Mouse (Mus musculus): ENCODE data around the gene Sel1l2.

Gene Sel1l2

DNA sequence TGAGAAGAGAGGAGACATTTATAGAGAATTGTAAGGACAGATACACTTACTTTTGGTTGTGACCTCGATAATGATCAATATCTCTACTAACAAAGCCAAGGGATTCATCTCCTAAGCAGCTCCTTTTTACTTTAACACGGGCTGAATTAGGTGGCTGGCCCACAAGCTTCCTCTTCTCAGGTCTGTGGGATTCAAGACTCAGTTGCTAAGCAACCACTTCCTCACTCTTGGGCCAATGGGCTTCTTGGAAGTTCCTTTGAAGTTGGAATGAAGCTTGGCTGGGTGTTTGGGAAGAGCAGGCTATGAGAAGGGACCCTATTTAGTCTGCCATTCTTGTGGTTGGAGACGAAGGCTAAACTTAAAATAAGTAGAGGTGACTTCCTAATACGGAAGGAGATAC is at the start of gene Sel1l2:
Sel1l2 (minus strand) TSS at position 182 of the 400 bp plus-strand sequence.
- DNase-seq: no peak

DNA sequence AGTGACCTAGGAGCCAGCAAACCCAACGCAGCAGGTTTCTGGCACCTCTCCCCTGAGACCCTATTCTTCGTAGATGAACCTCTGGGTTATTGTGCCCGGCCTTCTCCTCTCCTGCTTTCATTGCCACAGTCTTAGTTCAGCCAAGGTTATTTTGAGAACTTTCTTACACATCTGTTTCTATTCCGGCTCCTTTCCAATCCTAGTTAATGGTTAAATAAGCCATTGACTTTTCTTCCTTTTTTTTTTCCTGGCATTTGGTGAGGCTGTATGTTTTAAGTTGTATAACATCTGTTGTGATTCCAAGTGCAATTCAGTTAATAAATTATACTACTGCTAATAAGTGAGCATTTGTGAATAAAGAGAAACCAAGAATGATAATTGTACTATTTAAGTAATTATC is 49.6 kb upstream of the Sel1l2 start:
- DNase-seq: no peak

DNA sequence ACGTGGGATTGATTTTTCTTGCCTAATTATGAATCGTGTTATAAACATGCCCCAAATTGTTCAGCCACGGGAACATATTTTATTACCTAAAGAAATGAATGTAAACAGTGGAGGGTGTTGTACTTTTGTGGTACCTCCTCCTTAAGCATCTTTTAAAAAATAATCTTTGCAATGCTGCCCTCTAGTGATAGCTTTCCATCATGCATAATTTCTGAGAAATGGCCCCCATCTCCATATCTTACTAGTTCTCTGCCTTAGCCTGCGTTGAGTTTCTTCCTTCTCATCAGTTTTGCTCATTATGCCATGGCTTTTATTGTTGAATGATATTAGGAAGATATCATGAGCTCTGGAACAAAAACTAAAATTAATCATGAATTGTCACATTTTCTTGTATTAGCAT is 37.8 kb upstream of the Sel1l2 start:
- DNase-seq: no peak

DNA sequence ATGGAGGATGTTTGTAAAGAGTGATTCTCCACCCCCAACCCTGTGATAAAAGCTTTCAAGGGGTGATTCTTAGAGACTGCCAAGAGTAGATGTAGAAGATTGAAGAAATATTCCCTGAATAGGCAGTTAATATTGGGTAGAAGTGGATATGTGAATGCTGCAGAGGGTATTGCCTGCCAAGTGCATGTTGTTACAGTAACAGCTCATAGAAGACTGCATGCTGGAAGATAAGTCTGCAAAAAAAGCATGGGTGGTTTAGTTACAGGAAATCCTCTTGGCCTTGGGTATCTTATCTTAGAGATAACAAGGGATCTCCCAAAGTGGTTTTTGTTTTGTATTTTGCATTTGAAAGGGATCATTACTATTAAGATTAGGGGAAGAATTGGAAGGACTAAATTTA is 36.3 kb upstream of the Sel1l2 start:
- DNase-seq: no peak

DNA sequence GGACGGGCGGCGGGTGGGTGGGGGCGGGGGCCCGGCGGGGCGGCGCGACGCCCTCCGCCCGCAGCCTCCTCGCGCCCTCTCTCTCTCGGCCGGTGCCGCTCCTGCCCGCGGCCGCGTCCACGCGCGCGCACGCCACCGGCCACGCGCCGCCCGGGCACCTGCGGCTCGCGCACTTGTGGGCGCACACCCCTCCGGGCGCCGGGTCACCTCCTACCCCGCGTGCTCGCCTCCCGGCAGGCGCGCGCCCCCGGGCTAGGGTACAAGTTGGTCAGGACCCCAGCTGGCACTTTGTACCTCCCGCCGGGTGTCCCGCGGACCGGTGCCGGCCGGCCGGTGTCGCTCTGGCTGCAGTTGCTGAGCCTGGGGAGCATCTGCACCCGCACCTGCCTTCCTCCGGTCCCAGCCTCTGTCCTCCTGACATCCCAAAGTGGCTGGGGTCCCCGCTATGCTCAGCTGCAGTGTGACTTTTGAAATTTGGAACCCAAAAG is 6.3 kb upstream of the Sel1l2 start:
- DNase-seq: peak; percentile 14 to 26

DNA sequence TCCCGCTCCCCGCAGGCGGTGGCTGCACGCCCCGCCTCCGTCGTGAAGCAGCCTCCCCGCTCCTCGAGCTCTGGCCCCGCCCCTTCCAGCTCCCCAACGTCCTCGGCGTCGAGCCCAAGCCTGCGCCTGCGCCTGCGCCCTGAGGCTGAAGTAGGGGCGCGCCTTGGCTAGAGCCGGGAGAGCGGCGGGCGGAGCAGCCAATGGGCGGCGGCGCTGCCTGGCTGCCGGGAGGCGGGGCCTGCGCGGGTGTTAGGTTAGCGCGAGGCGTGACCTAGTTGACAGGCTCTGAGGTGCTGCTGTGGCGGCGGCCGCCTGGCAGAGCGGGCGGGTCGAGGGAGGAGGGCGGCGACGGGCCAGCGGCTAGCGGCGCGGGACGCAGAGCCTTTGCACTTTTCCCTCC is 5.7 kb upstream of the Sel1l2 start, which contains the start of gene Macrod2:
Macrod2 (plus strand) TSS at position 131 of the 400 bp plus-strand sequence.
- peak; percentile 94 to 95 for DNase-seq

DNA sequence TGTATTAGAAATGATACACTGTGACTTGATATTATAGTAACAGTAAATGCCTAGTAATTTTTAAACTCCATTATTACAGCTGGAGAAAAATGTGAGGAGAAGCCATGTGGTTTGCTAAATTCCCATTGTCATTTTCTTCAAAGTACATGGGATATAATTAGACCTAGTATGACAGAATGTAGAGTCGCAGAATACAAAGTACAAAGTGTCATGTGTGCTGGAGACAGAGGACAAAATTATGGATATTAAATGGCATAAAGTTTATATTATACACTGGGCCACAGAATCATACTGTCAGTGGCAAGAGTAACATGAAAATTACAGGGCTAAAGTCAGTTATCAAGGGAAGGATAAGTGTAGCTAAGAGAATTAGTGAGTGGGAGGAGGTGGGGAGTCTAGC is 24.7 kb downstream of the Sel1l2 start:
- DNase-seq: no peak

DNA sequence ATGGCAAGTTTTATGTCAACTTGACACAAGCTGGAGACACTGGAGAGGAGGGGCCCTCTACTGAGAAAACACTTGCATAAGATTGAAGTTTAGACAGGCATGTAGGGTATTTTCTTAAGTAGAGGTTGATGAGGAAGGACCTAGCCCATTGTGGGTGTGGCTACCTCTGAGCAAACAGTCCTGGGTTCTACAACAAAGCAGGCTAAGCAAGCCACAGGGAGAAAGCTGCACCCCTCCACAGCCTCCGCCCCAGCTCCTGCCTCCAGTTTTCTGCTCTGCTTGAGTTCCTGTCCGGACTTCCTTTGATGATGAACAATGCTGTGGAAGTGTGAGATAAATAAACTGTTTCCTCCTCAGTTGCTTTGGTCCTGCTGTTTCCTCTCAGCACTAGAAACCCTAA is 29.6 kb downstream of the Sel1l2 start:
- no peak for DNase-seq

DNA sequence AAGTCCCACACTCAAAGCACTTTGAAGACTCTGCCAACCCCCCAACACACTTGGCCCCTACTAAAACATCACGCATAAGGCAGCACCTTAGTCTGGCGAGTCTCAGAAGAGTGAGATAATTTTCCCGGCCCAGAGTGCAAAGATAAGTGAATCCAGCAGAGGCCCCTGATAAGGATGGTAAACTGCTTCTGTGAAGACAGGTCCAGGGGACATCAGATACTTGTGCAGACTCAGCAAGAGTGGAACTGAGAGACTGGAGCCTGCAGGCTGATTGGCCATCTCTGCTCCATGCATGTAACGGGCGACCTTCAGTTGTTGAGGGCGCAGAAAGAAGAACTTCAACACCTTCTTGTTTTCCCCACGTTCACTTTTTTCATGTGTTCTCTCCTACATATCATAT is 47.1 kb downstream of the Sel1l2 start:
- no peak for DNase-seq

DNA sequence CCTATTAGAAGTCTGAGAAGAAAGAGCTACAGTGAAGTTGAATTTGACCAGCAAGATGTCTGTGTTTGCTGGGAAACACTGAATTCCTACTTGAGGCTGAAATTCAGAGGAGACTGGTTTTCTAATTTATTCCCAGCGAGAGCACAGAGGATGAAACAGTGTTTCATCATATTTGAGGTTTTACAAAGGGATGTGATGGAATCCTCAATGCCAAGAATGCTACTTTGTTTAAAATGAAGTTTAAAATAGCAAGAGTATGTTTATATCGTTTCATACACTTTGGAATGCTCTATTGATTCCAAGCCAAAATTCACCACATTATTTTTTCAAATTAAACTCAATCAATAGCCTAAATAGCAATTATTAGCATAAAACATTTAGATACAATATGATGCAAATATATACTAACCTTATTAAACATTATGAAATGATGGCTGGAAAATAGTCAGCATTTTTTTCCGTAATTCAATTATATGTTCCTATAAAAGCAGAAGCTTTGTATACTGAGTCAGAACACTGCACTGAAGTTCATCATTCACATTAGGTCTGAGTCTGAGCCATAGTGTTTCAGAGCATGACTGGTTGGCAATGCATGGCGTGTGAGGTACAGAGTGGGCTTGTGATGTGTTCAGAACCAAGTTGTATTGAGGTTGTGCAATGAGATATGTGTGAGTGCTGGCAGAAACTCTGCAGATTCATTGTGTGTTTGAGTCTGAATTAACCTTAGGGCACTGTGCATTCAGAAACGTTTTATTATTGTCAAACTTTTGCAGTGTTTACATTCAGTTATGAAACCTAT is 58.8 kb downstream of the Sel1l2 start:
- DNase-seq: no peak

DNA sequence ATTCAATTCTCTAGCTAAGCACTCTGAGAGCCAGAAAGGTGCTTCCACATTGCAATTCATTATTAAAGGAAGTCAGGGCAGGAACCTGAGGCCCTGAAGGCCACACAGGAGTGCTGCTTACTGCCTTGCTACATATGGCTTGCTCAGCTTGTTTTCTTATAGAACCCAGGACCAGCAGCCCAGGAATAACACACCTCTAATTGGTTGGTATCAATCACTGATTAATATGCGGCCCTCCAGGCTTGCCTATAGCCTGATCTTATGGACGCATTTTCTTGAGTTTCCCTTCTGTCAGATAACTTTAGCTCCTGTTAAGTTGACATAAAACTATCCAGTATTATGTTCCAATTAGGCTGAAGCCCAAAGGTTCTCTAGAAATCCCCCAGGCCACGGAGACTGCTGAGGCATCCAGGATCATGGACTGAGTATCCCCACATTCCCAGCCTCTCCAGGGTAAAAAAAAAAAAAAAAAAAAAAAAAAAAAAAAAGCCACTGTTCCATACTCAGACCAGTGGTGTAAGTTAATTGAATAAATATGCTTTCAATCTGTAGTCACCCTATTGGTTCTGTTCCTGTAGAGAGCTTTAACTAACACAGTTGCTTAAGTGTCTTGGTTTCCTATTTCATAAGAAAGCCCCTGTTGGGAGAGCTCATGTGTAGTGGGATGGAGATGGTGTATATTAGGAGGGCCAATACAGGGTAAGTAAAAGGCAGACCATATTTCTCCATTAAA is 86.4 kb downstream of the Sel1l2 start:
- DNase-seq: no peak

DNA sequence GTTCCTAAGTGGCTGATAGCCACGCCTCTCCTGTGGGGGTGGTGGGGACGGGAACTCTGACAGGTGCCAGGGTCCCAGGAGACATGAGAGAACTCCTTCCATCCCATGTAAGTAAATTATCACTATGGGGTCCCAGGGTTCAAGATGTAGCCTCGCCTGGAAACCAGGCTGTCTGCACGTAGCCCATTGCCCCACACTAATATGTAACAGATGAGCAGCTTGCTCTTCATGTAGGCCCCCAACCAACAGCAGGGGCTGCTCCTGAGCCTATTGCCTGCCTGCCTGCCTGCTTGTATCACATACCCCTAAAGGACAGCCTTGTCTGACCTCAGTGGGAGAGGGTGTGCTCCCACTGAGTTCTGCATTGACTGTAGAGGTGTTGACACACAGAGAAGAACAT is 92.4 kb downstream of the Sel1l2 start:
- no peak for DNase-seq

DNA sequence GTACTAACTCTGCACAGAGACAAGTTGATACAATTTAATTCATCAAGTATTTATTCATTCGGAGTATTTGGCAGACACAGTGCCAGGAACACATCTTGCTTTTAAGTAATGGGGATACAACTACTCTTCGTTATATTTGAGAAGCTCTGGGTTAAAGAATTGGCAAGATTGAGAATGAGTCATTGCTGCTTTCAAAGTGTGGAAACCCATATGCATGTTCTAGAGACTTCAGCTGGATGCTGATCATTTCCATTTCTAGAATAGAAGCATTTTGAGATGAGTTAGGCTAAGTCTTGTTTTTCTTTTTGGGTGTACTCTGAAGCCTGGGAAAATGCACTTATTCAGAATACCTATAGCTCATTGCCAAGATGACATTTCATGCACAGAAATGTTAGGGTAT is 95.7 kb downstream of the Sel1l2 start:
- no peak for DNase-seq

DNA sequence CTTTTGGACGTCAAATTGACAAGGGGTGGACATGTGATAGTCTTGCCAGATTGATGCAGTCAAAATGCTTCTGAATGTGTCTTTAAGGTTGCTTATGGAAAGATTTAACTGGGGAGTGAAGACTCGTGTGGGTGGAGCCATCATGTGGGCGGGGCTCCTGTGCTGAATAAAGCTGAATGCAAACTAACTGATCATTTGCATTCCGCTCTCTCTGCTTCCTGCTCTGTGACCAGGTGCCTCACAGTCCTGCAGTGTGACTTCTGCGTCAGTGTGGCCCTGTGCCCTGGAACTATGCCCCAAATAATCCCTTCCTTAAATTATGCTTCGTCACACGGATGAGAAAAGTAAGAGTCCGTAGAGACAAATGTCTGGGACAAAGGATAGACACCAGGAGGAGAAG is 108.7 kb downstream of the Sel1l2 start:
- DNase-seq: no peak

DNA sequence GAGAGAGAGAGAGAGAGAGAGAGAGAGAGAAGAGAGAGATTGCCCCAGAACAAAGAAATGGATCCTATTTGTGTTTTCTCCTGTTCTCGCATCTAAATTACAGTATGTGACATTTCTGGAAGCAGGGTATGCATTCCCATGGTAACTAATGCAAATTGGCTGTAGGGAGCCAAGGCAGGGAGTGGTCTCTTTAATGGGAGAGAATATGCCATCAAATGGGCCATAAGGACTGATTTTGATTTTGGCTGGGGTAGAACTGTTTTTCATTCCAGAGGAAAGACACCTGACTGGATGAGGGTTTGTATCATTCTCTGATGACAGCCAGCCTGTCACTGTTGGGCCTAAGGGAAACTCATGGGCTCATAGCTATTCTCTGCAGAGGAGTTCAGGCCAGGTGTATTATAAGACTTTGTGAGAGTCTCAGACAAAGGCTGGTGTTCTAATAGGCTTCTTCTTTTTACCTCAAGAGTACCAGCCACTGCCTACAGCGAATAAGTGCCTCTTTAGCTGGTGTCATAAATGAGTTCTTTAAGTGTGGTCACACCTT is 133.8 kb downstream of the Sel1l2 start:
- DNase-seq: no peak

DNA sequence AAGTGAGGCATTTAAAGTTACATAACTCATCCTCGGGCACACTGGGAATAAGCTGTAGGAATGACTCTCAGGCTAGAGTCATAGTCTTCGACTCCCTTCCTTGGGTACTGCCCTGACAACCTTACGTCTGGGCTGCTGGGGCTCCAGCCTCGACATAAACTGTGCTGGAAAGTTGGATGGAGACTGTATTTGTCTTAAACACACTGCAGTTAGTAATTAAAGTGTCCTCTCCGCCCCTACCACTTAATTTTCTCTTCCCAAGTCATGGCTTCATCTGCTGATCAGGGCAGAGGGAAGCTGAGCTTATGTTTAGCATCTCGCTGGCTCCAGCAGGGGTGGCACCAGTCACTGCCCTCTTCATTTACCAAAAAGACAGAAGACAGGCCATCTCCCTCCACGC is 135.2 kb downstream of the Sel1l2 start:
- DNase-seq: no peak

DNA sequence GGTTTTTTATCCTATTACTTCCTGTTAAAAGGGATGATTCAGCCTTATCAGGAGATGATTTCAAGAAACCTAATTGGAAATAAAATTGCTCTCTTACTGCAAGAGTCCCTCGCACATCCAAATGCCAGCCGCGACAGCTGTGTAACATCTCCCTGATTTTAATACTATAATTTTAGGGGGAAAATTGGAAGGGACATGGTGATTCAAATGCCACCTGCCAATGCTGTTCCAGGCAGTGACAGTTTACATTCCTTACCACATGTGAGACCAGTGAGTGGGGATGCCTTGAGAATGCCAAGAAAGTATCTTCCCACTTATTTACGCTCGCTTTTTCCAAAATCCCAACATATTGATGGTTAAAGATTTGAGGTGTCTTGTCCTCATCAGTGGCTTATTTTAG is 146.4 kb downstream of the Sel1l2 start:
- DNase-seq: no peak

DNA sequence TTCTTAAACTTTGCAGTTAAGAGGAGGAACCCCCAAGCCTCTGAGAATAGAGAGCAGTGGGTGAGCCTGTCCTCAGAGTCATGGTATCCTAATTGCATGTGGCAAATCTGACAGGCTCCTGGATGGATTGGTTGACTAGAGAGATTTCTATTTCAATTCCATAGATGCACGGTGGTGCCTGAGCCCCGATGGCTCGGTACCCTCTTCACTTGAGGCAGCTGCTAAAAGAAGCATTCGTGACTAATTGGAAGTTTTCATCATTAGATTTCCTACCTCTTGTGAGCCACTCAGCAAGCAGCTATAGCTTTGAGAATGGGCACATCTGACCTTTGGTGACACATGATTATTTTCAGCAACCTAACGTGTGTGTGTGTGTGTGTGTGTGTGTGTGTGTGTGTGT is 147.1 kb downstream of the Sel1l2 start:
- DNase-seq: no peak

DNA sequence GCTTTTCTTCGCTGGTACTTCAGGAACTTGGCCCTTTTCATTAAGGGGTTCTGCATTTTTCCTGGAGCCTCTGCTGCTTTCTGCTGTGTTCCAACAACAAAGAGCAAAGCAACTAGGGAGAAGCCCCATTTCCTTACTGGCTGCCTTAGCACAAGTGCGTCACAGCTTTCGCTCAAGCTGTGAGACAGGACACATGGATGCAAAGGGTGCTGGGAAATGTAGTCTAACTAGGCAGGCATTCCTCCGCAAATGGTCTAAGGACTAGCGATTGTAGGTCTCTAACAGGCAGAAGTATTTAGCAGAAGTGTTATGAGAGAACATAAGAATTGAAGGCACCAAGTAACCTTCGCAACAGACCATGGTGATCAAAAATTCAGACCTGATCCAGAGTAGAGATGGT is 152.3 kb downstream of the Sel1l2 start:
- no peak for DNase-seq

DNA sequence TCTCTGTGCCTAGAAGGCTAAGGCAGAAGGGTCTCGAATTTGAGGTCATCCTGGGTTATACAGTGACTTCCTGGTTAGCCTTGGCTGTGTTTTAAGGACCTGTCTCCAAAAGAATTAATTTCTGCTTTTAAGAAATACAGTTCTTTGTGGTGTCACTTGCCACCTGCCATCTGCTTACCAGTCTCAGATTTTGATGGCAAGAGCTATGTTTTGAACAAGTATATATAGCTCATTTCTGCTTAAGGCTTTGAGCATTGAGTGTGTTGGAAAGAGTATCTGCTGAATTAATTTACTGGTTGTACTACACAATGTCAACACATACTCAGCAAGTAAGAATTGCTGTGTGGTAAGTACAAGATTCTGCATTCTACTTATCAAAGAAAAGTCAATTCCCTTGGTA is 159.2 kb downstream of the Sel1l2 start:
- no peak for DNase-seq

DNA sequence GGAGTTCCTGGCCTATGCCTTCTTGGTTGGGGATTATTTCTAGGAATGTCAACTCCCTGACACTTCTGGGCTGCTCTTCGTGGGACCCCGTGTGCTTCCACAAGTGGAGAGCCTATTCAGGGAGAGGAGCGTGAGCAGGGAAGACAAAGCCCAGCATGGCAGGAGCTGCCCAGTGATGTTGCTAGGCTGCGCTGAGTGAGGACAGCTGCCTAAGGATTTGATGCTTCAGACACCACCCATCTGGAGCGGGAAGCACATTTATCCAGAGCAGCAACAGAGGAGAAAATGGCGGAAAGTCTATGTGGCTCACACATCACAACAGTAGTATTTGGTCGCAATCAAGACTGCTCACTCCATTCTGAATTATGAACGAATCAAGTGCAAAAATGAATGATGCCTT is 169.2 kb downstream of the Sel1l2 start:
- DNase-seq: no peak

DNA sequence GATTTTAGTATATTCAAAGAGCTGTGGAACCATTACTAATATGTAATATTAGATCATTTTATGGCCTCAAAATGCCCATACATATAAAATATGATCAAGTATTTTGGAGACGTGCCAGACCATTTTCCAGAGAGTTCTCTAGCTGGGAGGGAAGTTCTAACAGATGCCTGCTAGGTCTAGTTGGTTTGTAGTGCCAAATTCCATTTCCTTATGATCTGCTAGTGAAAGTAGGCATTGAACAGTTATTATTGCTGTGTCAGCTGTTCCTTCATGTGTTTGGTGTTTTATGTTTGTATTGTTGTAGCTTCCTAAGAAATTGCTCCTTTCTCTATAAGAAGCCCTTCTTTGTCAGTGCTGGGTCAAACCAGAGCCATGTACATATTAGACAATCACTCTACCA is 173.5 kb downstream of the Sel1l2 start:
- DNase-seq: no peak

DNA sequence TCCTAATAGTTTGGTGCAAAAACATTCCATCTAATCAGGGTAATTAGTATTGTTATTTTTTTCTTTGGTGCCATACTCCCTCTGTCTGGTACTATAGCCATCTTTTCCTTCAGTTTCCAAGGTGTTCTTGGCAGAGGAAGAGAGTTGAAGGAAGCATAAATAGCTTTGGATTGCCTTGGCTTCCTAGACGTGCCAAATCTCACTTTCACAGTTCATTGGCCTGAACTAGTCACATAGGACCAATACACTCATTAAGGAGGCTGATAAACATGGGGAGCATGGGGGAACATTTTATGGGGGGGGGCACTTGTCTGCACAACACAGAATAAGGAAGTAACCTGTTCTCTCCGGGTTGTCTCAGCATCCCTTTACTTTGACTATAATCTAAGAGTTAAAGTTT is 174.1 kb downstream of the Sel1l2 start:
- DNase-seq: no peak

DNA sequence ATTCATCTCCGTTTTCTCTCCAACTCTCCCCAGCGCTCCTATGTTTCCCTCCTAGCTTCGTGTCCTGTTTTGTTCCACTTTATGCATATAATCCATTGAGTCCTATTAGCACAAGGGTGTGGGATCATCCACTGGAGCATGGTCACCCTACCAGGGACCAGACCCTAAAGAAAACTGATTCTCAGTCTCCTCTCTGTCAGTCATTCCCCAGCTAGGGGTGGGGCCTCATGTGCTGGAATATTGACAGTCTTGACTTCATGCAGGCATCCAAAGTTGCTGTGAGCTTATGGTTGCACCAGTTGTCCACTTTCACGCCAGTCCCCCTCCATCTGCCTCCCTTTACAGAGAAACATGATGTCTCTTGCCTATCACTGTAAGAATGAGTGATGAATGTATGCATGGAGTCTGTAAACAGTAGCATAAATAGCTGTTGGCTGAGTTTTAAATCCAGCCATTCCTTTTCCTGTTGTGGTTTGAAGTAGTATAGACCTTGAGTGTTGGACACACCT is 174.9 kb downstream of the Sel1l2 start:
- DNase-seq: no peak
